Mouse (Mus musculus): ENCODE results near the gene Ap1g1.

Gene Ap1g1

GRCm38 (mm10) chr8:109780548-109780947 lies 2.2 kb downstream of the Ap1g1 start:
- DNase-seq (ENCODE audit: low spot score in 2 of 2) = no peak

GRCm38 (mm10) chr8:109790938-109791337 lies 12.6 kb downstream of the Ap1g1 start:
- no peak for DNase-seq (ENCODE audit: low spot score in 2 of 2)

- DNase-seq (ENCODE audit: low spot score in 2 of 2) = no peak
These were observed 16.8 kb downstream of the Ap1g1 start for GRCm38 (mm10) chr8:109795166-109795565.

GRCm38 (mm10) chr8:109798721-109799120 lies 20.4 kb downstream of the Ap1g1 start:
- DNase-seq (ENCODE audit: low spot score in 2 of 2) = no peak

- no peak for DNase-seq (ENCODE audit: low spot score in 2 of 2)
These were observed 20.9 kb downstream of the Ap1g1 start for GRCm38 (mm10) chr8:109799245-109799644.

GRCm38 (mm10) chr8:109800325-109800724 lies 22.0 kb downstream of the Ap1g1 start:
- no peak for DNase-seq (ENCODE audit: low spot score in 2 of 2)

GRCm38 (mm10) chr8:109803211-109803610 lies 24.9 kb downstream of the Ap1g1 start:
- DNase-seq (ENCODE audit: low spot score in 2 of 2) = no peak

- DNase-seq (ENCODE audit: low spot score in 2 of 2) = no peak
These were observed 25.4 kb downstream of the Ap1g1 start for GRCm38 (mm10) chr8:109803801-109804200.

- DNase-seq (ENCODE audit: low spot score in 2 of 2) = no peak
These were observed 28.2 kb downstream of the Ap1g1 start for GRCm38 (mm10) chr8:109806522-109806921.

GRCm38 (mm10) chr8:109807401-109808119 lies 29.2 kb downstream of the Ap1g1 start:
- no peak for DNase-seq (ENCODE audit: low spot score in 2 of 2)

GRCm38 (mm10) chr8:109808120-109808447 lies 29.7 kb downstream of the Ap1g1 start:
- DNase-seq (ENCODE audit: low spot score in 2 of 2) = no peak

- DNase-seq (ENCODE audit: low spot score in 2 of 2) = no peak
These were observed 32.1 kb downstream of the Ap1g1 start for GRCm38 (mm10) chr8:109810434-109810833.

GRCm38 (mm10) chr8:109815268-109815667 lies 36.9 kb downstream of the Ap1g1 start:
- no peak for DNase-seq (ENCODE audit: low spot score in 2 of 2)

- no peak for DNase-seq (ENCODE audit: low spot score in 2 of 2)
These were observed 39.6 kb downstream of the Ap1g1 start for GRCm38 (mm10) chr8:109817933-109818332.

GRCm38 (mm10) chr8:109823561-109823960 lies 45.2 kb downstream of the Ap1g1 start:
- DNase-seq (ENCODE audit: low spot score in 2 of 2) = no peak

GRCm38 (mm10) chr8:109839822-109840221 lies 61.5 kb downstream of the Ap1g1 start:
- no peak for DNase-seq (ENCODE audit: low spot score in 2 of 2)

GRCm38 (mm10) chr8:109842468-109842867 lies 64.1 kb downstream of the Ap1g1 start:
- DNase-seq (ENCODE audit: low spot score in 2 of 2) = no peak

- no peak for DNase-seq (ENCODE audit: low spot score in 2 of 2)
These were observed 69.5 kb downstream of the Ap1g1 start for GRCm38 (mm10) chr8:109847866-109848265.

- DNase-seq (ENCODE audit: low spot score in 2 of 2) = no peak
These were observed 70.6 kb downstream of the Ap1g1 start for GRCm38 (mm10) chr8:109848981-109849380.

- peak in 1 of 2 experiments; percentile 26 for DNase-seq (ENCODE audit: low spot score in 2 of 2)
These were observed 75.1 kb downstream of the Ap1g1 start for GRCm38 (mm10) chr8:109853423-109853822.

- no peak for DNase-seq (ENCODE audit: low spot score in 2 of 2)
These were observed 76.2 kb downstream of the Ap1g1 start for GRCm38 (mm10) chr8:109854522-109854921.

- DNase-seq (ENCODE audit: low spot score in 2 of 2) = no peak
These were observed 77.1 kb downstream of the Ap1g1 start for GRCm38 (mm10) chr8:109855451-109855850.

GRCm38 (mm10) chr8:109863398-109863797 lies 85.0 kb downstream of the Ap1g1 start:
- DNase-seq (ENCODE audit: low spot score in 2 of 2) = no peak

- no peak for DNase-seq (ENCODE audit: low spot score in 2 of 2)
These were observed 86.4 kb downstream of the Ap1g1 start for GRCm38 (mm10) chr8:109864798-109865197.

All from frontal cortex, postnatal 10 days (tissue).